Mouse (Mus musculus) liver, adult (tissue): ENCODE measurements around the gene Nme1.

ENCODE experiments used
- GATA4 ChIP-seq: IDR thresholded peaks from 2 replicates; pipeline ENCODE4 v1.6.1; 2014; ENCODE audit warnings: mild to moderate bottlenecking, low read length; ENCODE audit not compliant: insufficient replicate concordance

The Nme1 gene

GRCm38 (mm10) chr11:93968005-93968847, at the start of gene Nme1, which contains the start of gene Gm20390:
Gene Nme1 (minus strand): TSS chr11:93968521.
Gene Gm20390 (minus strand): TSS chr11:93968293.
- TF ChIP-seq GATA4, result peak; percentile 60; the same call in 1 of the 2 replicates

DNA sequence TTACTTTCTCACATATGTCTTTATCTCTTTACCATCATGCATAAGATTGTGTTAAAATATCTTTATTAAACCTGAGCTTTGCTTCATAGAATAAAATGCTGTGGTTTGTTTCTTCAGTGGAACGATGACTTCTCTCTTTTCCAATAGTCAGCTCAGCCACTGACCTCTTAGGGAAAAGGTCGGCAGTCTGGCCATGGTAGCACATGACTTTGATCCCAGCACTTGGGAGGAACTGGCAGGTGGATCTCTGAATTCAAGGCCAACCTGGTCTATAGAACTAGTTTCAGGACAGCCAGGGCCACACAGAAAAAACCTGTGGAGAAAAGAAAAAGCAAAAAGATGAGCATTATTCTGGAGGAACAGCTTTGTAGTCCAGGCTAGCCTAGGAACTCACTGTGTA, 35.0 kb upstream of the Nme1 start:
- no peak for TF ChIP-seq GATA4

GRCm38 (mm10) chr11:93999276-93999675, 31.0 kb upstream of the Nme1 start:
- no peak for TF ChIP-seq GATA4

DNA sequence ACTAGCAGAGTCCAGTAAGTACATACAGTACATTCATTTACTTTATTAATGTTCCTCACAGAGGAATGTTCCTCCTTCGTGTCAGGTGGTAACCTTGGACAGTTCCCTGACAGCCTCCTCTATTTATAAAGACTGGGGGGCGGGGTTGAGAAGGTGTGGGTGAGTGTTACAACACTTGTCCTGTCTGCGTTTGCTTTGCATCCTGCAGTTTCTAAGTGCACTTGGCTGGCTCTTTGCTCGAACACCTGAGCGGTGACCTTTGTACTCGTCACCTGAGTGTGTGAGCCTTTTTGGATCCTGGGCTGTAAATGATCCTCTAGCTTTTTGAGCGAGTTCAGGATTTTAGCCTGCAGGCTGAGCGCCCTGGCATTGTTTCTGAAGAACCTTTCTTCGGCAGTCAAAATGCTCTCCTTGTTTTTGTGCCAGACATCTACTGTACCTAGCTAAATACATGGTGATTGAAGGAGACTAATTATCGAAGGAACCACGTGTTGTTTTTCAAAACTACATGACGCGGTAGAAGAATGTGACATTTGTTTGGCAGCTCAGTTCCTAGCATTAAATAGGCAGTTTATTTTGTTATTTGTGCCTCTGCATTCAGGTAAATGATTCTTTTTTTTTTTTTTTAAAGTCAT, 28.9 kb upstream of the Nme1 start:
- TF ChIP-seq GATA4, result no peak

GRCm38 (mm10) chr11:93996306-93997140, 28.2 kb upstream of the Nme1 start:
- TF ChIP-seq GATA4, result no peak

DNA sequence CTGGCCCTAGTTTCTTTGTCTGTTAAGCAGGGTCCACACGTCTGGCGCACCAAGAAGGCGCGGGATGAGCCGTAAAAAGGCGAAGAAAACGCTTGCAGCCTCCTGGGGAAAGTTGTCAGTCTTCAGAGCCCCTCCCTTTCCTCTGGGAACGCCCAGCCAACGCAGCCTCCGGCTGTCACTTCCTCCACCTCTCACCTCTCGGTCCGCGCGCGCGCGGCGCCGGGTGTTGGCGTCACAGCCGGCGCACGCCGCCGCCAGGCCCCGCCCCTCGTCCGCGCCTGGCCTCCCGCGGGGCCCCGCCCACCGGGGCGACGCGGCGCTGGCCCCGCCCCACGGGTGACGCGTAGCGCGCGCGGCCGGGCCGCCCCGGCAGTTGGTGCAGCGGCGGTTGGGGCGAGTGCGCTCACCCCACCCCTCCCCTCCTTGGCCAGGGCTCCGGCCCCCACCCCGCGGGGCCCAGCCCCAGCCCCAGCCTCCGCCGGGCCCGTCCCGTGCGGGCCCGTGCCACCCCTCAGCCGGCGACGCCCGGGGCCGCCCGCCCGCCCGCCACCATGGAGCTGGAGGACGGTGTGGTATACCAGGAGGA, 27.5 kb upstream of the Nme1 start, which contains the start of gene Spag9:
Gene Spag9, plus strand, starts transcription at position 372 of the 586 bp plus-strand sequence.
- TF ChIP-seq GATA4, result no peak

GRCm38 (mm10) chr11:93995111-93995719, 26.9 kb upstream of the Nme1 start:
- TF ChIP-seq GATA4, result peak; percentile 84

GRCm38 (mm10) chr11:93994531-93994930, 26.2 kb upstream of the Nme1 start:
- TF ChIP-seq GATA4, result no peak

DNA sequence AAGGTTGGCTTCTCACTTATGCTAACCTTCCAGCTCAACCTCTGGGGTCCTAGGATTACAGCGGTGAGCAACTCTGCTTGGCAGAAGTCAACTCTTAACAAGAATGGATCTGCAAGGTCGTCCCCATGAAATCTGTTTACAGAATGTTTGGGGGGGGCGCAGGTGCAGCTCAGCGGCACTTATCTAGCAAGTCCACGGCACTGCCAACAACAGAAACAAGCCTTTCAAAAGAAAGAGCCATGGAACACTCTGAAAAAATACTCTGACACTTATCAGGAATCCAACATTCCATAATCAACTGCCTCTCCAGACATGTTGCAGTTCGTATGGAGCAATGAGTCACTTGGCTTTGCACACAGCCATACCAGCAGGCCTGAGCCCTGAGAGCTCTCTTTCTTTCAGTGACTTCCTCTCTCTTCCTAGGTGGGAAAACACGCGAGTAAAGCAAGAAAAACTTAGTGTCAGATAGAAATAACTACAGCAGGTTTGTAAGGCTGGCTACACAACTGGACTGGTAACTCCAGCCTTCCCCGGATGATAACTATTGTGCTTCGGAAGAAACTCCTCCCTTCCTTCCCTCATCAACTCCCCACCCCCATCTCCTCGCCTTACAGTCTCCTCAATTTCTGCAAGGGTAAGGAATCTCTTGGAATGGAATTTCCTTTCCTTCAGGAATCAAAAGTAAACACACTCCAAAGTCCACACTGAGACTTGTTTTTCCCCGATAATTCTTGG, 20.2 kb upstream of the Nme1 start:
- peak; percentile 55; the same call in 1 of the 2 replicates for TF ChIP-seq GATA4

DNA sequence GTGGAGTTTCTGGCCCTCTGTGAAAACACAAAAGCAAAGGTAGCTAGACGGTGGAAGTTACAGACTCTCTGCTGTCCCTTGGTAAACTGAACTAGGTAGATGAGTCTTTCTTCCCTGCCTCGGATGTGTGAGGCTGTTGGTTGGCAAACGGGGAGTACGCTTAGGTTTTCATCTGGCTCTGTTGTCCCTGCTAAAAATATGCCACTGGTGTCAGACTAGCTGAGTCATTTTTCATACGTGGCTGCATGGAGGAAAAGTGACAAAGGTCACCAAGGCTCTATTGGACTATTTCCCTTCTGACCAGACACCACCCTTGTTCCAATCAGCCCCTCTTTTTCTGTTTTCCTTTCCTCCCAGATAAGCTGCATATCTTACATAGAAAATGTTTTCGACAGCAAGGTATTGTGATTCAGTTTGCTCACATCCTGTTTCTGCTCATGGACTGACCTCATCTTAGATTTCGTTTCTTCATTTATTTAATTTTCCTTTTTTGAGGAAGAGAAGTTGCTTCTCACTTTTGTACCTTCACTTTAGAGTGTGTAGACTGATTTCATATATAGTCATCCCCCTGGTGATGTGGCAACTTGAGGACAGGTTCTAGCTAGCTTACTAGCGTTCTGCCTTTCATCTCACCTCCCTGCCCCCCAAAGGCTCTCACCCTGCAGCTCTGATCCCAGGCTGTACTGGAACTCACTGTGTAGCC, 19.5 kb upstream of the Nme1 start:
- peak; percentile 95 for TF ChIP-seq GATA4

- no peak for TF ChIP-seq GATA4
Measured at GRCm38 (mm10) chr11:93987026-93987425, 18.7 kb upstream of the Nme1 start.

- no peak for TF ChIP-seq GATA4
Measured at GRCm38 (mm10) chr11:93986298-93986697, 18.0 kb upstream of the Nme1 start.

GRCm38 (mm10) chr11:93985265-93985664, 16.9 kb upstream of the Nme1 start:
- no peak for TF ChIP-seq GATA4
